Mouse (Mus musculus) left cerebral cortex, adult 18-20 months (tissue): ENCODE results near the gene Mum1. TPM values are rescaled to one million over a fixed set of nuclear protein-coding genes. Genes with fewer than 3 reads are reported as not detected.

ENCODE experiments used
- microRNA-seq, 2 experiments: library from miRNA; unstranded; fragments of <30 nt; microRNA quantifications; one replicate each; pipeline ENCODE4 v1.2.0; 2021
- total RNA-seq, 2 experiments: library from RNA; stranded (reverse); gene quantifications; 2 replicates each; pipeline ENCODE4 v1.2.3; 2021

Mum1 gene
- total RNA-seq, 2 experiments from 2014 or later = 32.2 to 39.3 TPM

Small RNAs within 50 kb of the gene (microRNA-seq; reads per million reads assigned to microRNA genes)
- gene Mir6911 = 0.42 to 2.5 reads per million in 2 experiments

Other genes starting within 250 kb of the Mum1 start
- 100 to 1,000 TPM; 112 to 113 TPM for gene Tmem259, start 242.1 kb upstream of the Mum1 start, total RNA-seq
- 1 to 10 TPM; 6.7 to 8.0 TPM for gene Cnn2, start 237.8 kb upstream of the Mum1 start, total RNA-seq
- gene Abca7, start 229.9 kb upstream of the Mum1 start, total RNA-seq = 10 to 100 TPM; 13.0 to 13.7 TPM
- gene Arhgap45, start 209.8 kb upstream of the Mum1 start, total RNA-seq = 1 to 10 TPM; 3.7 to 4.1 TPM
- gene Polr2e, start 186.6 kb upstream of the Mum1 start, total RNA-seq = 10 to 100 TPM; 73.6 to 75.2 TPM
- 100 to 1,000 TPM; 554 to 575 TPM for gene Gpx4, start 179.3 kb upstream of the Mum1 start, total RNA-seq
- 10 to 100 TPM; 16.8 to 18.8 TPM for gene Sbno2, start 120.9 kb upstream of the Mum1 start, total RNA-seq
- gene Stk11, start 110.6 kb upstream of the Mum1 start, total RNA-seq = 100 to 1,000 TPM; 108 to 109 TPM
- gene Atp5d, start 87.8 kb upstream of the Mum1 start, total RNA-seq = 100 to 1,000 TPM; 367 to 371 TPM
- 100 to 1,000 TPM; 418 to 437 TPM for gene Cbarp, start 85.6 kb upstream of the Mum1 start, total RNA-seq
- gene Midn, start 78.2 kb upstream of the Mum1 start, total RNA-seq = 100 to 1,000 TPM; 105 TPM
- 10 to 100 TPM; 89.7 to 94.6 TPM for gene Cirbp, start 60.4 kb upstream of the Mum1 start, total RNA-seq
- gene 1600002K03Rik, start 53.5 kb upstream of the Mum1 start, total RNA-seq = 1 to 10 TPM; 6.8 to 7.0 TPM
- 1 to 10 TPM; 7.0 to 8.2 TPM for gene Efna2, start 47.0 kb upstream of the Mum1 start, total RNA-seq
- 100 to 1,000 TPM; 219 to 232 TPM for gene Ndufs7, start 22.7 kb downstream of the Mum1 start, total RNA-seq
- 10 to 100 TPM; 16.2 to 21.2 TPM for gene Gamt, start 34.6 kb downstream of the Mum1 start, total RNA-seq
- gene Dazap1, start 35.1 kb downstream of the Mum1 start, total RNA-seq = 10 to 100 TPM; 75.6 to 81.7 TPM
- gene Rps15, start 66.0 kb downstream of the Mum1 start, total RNA-seq = 1,000 to 10,000 TPM in 1 of 2 experiments, 100 to 1,000 TPM in 1; 965 to 1,061 TPM
- 100 to 1,000 TPM; 106 to 109 TPM for gene Apc2, start 69.5 kb downstream of the Mum1 start, total RNA-seq
- 10 to 100 TPM; 25.1 to 28.5 TPM for gene 2310011J03Rik, start 94.1 kb downstream of the Mum1 start, total RNA-seq
- 1 to 10 TPM; 4.8 to 6.9 TPM for gene Pcsk4, start 103.1 kb downstream of the Mum1 start, total RNA-seq
- 10 to 100 TPM; 13.4 to 13.5 TPM for gene Reep6, start 103.5 kb downstream of the Mum1 start, total RNA-seq
- 10 to 100 TPM in 1 of 2 experiments, 1 to 10 TPM in 1; 8.8 to 10.4 TPM for gene Adamtsl5, start 122.0 kb downstream of the Mum1 start, total RNA-seq
- gene Plk5, start 130.0 kb downstream of the Mum1 start, total RNA-seq = 10 to 100 TPM; 25.8 to 34.6 TPM
- 10 to 100 TPM; 20.1 to 20.7 TPM for gene Mex3d, start 161.2 kb downstream of the Mum1 start, total RNA-seq
- 100 to 1,000 TPM; 143 to 166 TPM for gene Mbd3, start 173.1 kb downstream of the Mum1 start, total RNA-seq
- 100 to 1,000 TPM; 383 to 388 TPM for gene Uqcr11, start 180.4 kb downstream of the Mum1 start, total RNA-seq
- 10 to 100 TPM; 25.4 to 29.8 TPM for gene Tcf3, start 207.2 kb downstream of the Mum1 start, total RNA-seq